Mouse (Mus musculus) midbrain, embryonic 12.5 days (tissue): ENCODE results near the gene Slit3. TPM values are rescaled to one million over a fixed set of nuclear protein-coding genes. Genes with fewer than 3 reads are reported as not detected.

ENCODE experiments used
- ATAC-seq: fragments of 200-750 bp; cut with Nextera tagmentation; 2 replicates; pipeline ENCODE4 v1.8.0; 2017; ENCODE audit warnings: low read depth, moderate TSS enrichment, moderate library complexity; ENCODE audit not compliant: low FRiP score
- H3K27ac ChIP-seq: fragments of 300-500 bp; sonication (generic); replicated peaks from 2 replicates; pipeline ENCODE4 v1.5.1; 2016; ENCODE audit warnings: mild to moderate bottlenecking
- H3K27me3 ChIP-seq: fragments of 300-500 bp; sonication (generic); 2 replicates; pipeline ENCODE4 v1.6.1; 2016; ENCODE audit warnings: mild to moderate bottlenecking
- H3K36me3 ChIP-seq: fragments of 300-500 bp; sonication (generic); 2 replicates; pipeline ENCODE4 v1.6.1; 2016
- H3K4me1 ChIP-seq: fragments of 300-500 bp; sonication (generic); 2 replicates; pipeline ENCODE4 v1.6.1; 2016
- H3K4me2 ChIP-seq: fragments of 300-500 bp; sonication (generic); replicated peaks from 2 replicates; pipeline ENCODE4 v1.6.1; 2016; ENCODE audit warnings: mild to moderate bottlenecking, moderate library complexity
- H3K4me3 ChIP-seq: fragments of 300-500 bp; sonication (generic); 2 replicates; pipeline ENCODE4 v1.5.1; 2016; ENCODE audit warnings: mild to moderate bottlenecking
- H3K9ac ChIP-seq: fragments of 300-500 bp; sonication (generic); replicated peaks from 2 replicates; pipeline ENCODE4 v1.6.1; 2016; ENCODE audit warnings: mild to moderate bottlenecking, moderate library complexity
- H3K9me3 ChIP-seq: fragments of 300-500 bp; sonication (generic); 2 replicates; pipeline ENCODE4 v1.6.1; 2016; ENCODE audit warnings: mild to moderate bottlenecking
- WGBS: fragments of 180-500 bp; shearing (Covaris S2); methylation state at CpG from one replicate; pipeline ENCODE4 v1.1.7; 2016; 5-methylcytosine and 5-hydroxymethylcytosine counted together
- polyA plus RNA-seq: library from polyadenylated mRNA; unstranded; fragments of >200 nt; fragmentation: Nextera tagmentation; extraction: Ambion mirVana; gene quantifications from 2 replicates; pipeline ENCODE4 v1.2.1, GENCODE M21; 2016

The Slit3 gene
- polyA plus RNA-seq, 1 experiment from 2014 or later, result 16.2 TPM

- Histone ChIP-seq H3K27me3 (peaks cover 13% of the 10 kb centered on the region; the same call in 1 of the 2 replicates), H3K27ac (no peak overlapping the region), H3K4me3 (no peak overlapping the region), H3K4me1 (no peaks in the 10 kb centered on the region), H3K9me3 (no peaks in the 10 kb centered on the region), H3K36me3 (no peaks in the 10 kb centered on the region), H3K9ac (no peak overlapping the region), H3K4me2 (no peak overlapping the region)
- ATAC-seq, result no peak
- WGBS, result 87% methylated on average over 14 of the region's 14 CpGs
These were observed 498.4 kb downstream of the Slit3 start for GRCm38 (mm10) chr11:35619421-35619820.

GRCm38 (mm10) chr11:35622736-35623135 is 501.7 kb downstream of the Slit3 start:
- Histone ChIP-seq H3K27ac (no peak overlapping the region), H3K9ac (no peak overlapping the region), H3K36me3 (no peaks in the 10 kb centered on the region), H3K27me3 (peaks cover 10% of the 10 kb centered on the region), H3K4me3 (no peak overlapping the region), H3K4me2 (no peak overlapping the region), H3K9me3 (no peaks in the 10 kb centered on the region), H3K4me1 (no peaks in the 10 kb centered on the region)
- 90% methylated on average over 3 of the region's 3 CpGs for WGBS
- ATAC-seq, result no peak

- no peaks in the 10 kb centered on the region for H3K36me3 ChIP-seq
These were observed 503.7 kb downstream of the Slit3 start for GRCm38 (mm10) chr11:35624515-35625270.

GRCm38 (mm10) chr11:35625576-35625975 is 504.6 kb downstream of the Slit3 start:
- H3K36me3 ChIP-seq, result 0 out of 2 replicates have a peak, but pooled peaks cover 3% of the 10 kb centered on the region
- no peak for ATAC-seq
- H3K9me3 ChIP-seq, result no peaks in the 10 kb centered on the region
- no peak overlapping the region for H3K4me2 ChIP-seq
- no peak overlapping the region for H3K27ac ChIP-seq
- no peak overlapping the region for H3K4me3 ChIP-seq
- 79% methylated on average over 5 of the region's 6 CpGs for WGBS
- peaks cover 9% of the 10 kb centered on the region for H3K27me3 ChIP-seq
- no peaks in the 10 kb centered on the region for H3K4me1 ChIP-seq
- H3K9ac ChIP-seq, result no peak overlapping the region

More at GRCm38 (mm10) chr11:35624515-35625270, 503.7 kb downstream of the Slit3 start:
- no peak for ATAC-seq
- H3K27me3 ChIP-seq, result peaks cover 9% of the 10 kb centered on the region
- H3K4me2 ChIP-seq, result no peak overlapping the region
- no peak overlapping the region for H3K9ac ChIP-seq
- whole genome bisulfite sequencing, result 87% methylated on average over 21 of the region's 21 CpGs
- no peak overlapping the region for H3K4me3 ChIP-seq
- H3K4me1 ChIP-seq, result no peaks in the 10 kb centered on the region
- H3K9me3 ChIP-seq, result no peaks in the 10 kb centered on the region
- no peak overlapping the region for H3K27ac ChIP-seq

- no peaks in the 10 kb centered on the region for H3K9me3 ChIP-seq
- H3K4me3 ChIP-seq, result no peak overlapping the region
- H3K36me3 ChIP-seq, result 0 out of 2 replicates have a peak, but pooled peaks cover 3% of the 10 kb centered on the region
- ATAC-seq, result no peak
- 88% methylated on average over 10 of the region's 10 CpGs for WGBS
- H3K27me3 ChIP-seq, result peaks cover 9% of the 10 kb centered on the region
- no peak overlapping the region for H3K27ac ChIP-seq
- H3K4me1 ChIP-seq, result no peaks in the 10 kb centered on the region
- no peak overlapping the region for H3K4me2 ChIP-seq
- H3K9ac ChIP-seq, result no peak overlapping the region
These were observed 505.3 kb downstream of the Slit3 start for GRCm38 (mm10) chr11:35626161-35626885.

- H3K4me3 ChIP-seq, result no peak overlapping the region
- H3K4me1 ChIP-seq, result no peaks in the 10 kb centered on the region
- H3K9me3 ChIP-seq, result no peaks in the 10 kb centered on the region
- no peak for ATAC-seq
- no peak overlapping the region for H3K27ac ChIP-seq
- peaks cover 9% of the 10 kb centered on the region for H3K27me3 ChIP-seq
- no peak overlapping the region for H3K4me2 ChIP-seq
- 90% methylated on average over 3 of the region's 3 CpGs for WGBS
- no peak overlapping the region for H3K9ac ChIP-seq
- 0 out of 2 replicates have a peak, but pooled peaks cover 3% of the 10 kb centered on the region for H3K36me3 ChIP-seq
These were observed 506.8 kb downstream of the Slit3 start for GRCm38 (mm10) chr11:35627815-35628214.

GRCm38 (mm10) chr11:35632262-35632661 is 511.2 kb downstream of the Slit3 start:
- Histone ChIP-seq H3K4me3 (no peak overlapping the region), H3K9me3 (no peaks in the 10 kb centered on the region), H3K9ac (no peak overlapping the region), H3K27me3 (peaks cover 26% of the 10 kb centered on the region; the same call in 1 of the 2 replicates), H3K4me1 (no peaks in the 10 kb centered on the region), H3K36me3 (0 out of 2 replicates have a peak, but pooled peaks cover 3% of the 10 kb centered on the region), H3K27ac (no peak overlapping the region), H3K4me2 (no peak overlapping the region)
- no peak for ATAC-seq
- WGBS, result 95% methylated on average over 5 of the region's 5 CpGs

- no peaks in the 10 kb centered on the region for H3K9me3 ChIP-seq
- H3K9ac ChIP-seq, result no peak overlapping the region
- H3K4me2 ChIP-seq, result no peak overlapping the region
- 76% methylated on average over 7 of the region's 7 CpGs for WGBS
- ATAC-seq, result no peak
- no peaks in the 10 kb centered on the region for H3K36me3 ChIP-seq
- H3K27ac ChIP-seq, result no peak overlapping the region
- H3K27me3 ChIP-seq, result peaks cover 33% of the 10 kb centered on the region
- H3K4me3 ChIP-seq, result no peak overlapping the region
- H3K4me1 ChIP-seq, result peaks cover 11% of the 10 kb centered on the region; the same call in 1 of the 2 replicates
These were observed 516.1 kb downstream of the Slit3 start for GRCm38 (mm10) chr11:35637102-35637501.

- Histone ChIP-seq H3K9ac (no peak overlapping the region), H3K4me3 (no peak overlapping the region), H3K4me1 (peaks cover 11% of the 10 kb centered on the region; the same call in 1 of the 2 replicates), H3K9me3 (no peaks in the 10 kb centered on the region), H3K36me3 (no peaks in the 10 kb centered on the region), H3K27ac (0 out of 2 replicates have a peak overlapping the region, but pooled peaks have one; percentile 8), H3K4me2 (no peak overlapping the region), H3K27me3 (peaks cover 30% of the 10 kb centered on the region)
- WGBS, result 17% methylated on average over 3 of the region's 3 CpGs
- peak; percentile 27; the same call in 1 of the 2 replicates for ATAC-seq
These were observed 517.9 kb downstream of the Slit3 start for GRCm38 (mm10) chr11:35638862-35639384.

- no peak overlapping the region for H3K9ac ChIP-seq
- no peaks in the 10 kb centered on the region for H3K9me3 ChIP-seq
- 0 out of 2 replicates have a peak overlapping the region, but pooled peaks have one; percentile 8 for H3K27ac ChIP-seq
- H3K27me3 ChIP-seq, result peaks cover 25% of the 10 kb centered on the region
- 23% methylated on average over 11 of the region's 11 CpGs for WGBS
- H3K4me3 ChIP-seq, result no peak overlapping the region
- H3K4me2 ChIP-seq, result no peak overlapping the region
- ATAC-seq, result no peak
- peaks cover 11% of the 10 kb centered on the region; the same call in 1 of the 2 replicates for H3K4me1 ChIP-seq
- no peaks in the 10 kb centered on the region for H3K36me3 ChIP-seq
These were observed 518.4 kb downstream of the Slit3 start for GRCm38 (mm10) chr11:35639428-35639827.

- Histone ChIP-seq H3K4me3 (no peak overlapping the region), H3K4me1 (no peaks in the 10 kb centered on the region), H3K4me2 (no peak overlapping the region), H3K36me3 (no peaks in the 10 kb centered on the region), H3K27ac (no peak overlapping the region), H3K9me3 (no peaks in the 10 kb centered on the region), H3K9ac (no peak overlapping the region), H3K27me3 (peaks cover 6% of the 10 kb centered on the region)
- WGBS, result 79% methylated on average over 10 of the region's 10 CpGs
- no peak for ATAC-seq
These were observed 530.3 kb downstream of the Slit3 start for GRCm38 (mm10) chr11:35651286-35651685.

GRCm38 (mm10) chr11:35655836-35656235 is 534.8 kb downstream of the Slit3 start:
- Histone ChIP-seq H3K9ac (no peak overlapping the region), H3K4me3 (no peak overlapping the region), H3K27ac (no peak overlapping the region), H3K9me3 (no peaks in the 10 kb centered on the region), H3K4me1 (no peaks in the 10 kb centered on the region), H3K4me2 (no peak overlapping the region), H3K27me3 (peaks cover 19% of the 10 kb centered on the region), H3K36me3 (no peaks in the 10 kb centered on the region)
- no peak for ATAC-seq
